ENCODE assay signal across 16 mouse cellular contexts in genomic region chr8:78344006-78344405, GRCm38 (mm10).
"Had no signal": no experiment of that assay in that cellular context is flagged by ENCODE, and none has a peak within 500 bp of the region (broad histone marks: within the 10 kb centered on the region; RNA-seq: fewer than 3 reads in every experiment).

No protein-coding gene starts in this region.

- H3K4me3 ChIP-seq: liver, embryonic 15.5 days; lung, embryonic 15.5 days; megakaryocyte, embryonic 14.5 days; midbrain, embryonic 12.5 days; neural tube, embryonic 13.5 days had no signal

- H3K4me1 ChIP-seq: liver, embryonic 15.5 days; lung, embryonic 15.5 days; megakaryocyte, embryonic 14.5 days had no signal

- H3K9ac ChIP-seq: liver, embryonic 15.5 days; lung, embryonic 15.5 days; midbrain, embryonic 12.5 days; neural tube, embryonic 13.5 days had no signal

- H3K36me3 ChIP-seq: liver, embryonic 15.5 days; lung, embryonic 15.5 days; midbrain, embryonic 12.5 days; neural tube, embryonic 13.5 days had no signal

- H3K4me2 ChIP-seq: liver, embryonic 11.5 days; liver, embryonic 15.5 days; lung, embryonic 15.5 days; midbrain, embryonic 12.5 days; neural tube, embryonic 13.5 days had no signal

- DNase-seq: kidney, adult 2 months; layer of hippocampus, postnatal 36 days; lung, postnatal 14 days; retina, postnatal 1 day; right cerebral cortex, postnatal 4 days; spleen, adult 18-20 months; thymus, adult 18-20 months; thymus, postnatal 14 days had no signal

- ATAC-seq: midbrain, embryonic 16.5 days had no signal

- H3K9me3 ChIP-seq: liver, embryonic 15.5 days; lung, embryonic 15.5 days; megakaryocyte, embryonic 14.5 days; midbrain, embryonic 12.5 days; neural tube, embryonic 13.5 days had no signal

- H3K27ac ChIP-seq: liver, embryonic 15.5 days; lung, embryonic 15.5 days; macrophage; midbrain, embryonic 12.5 days; neural tube, embryonic 13.5 days had no signal

- H3K27me3 ChIP-seq: liver, embryonic 15.5 days; lung, embryonic 15.5 days; megakaryocyte, embryonic 14.5 days; midbrain, embryonic 12.5 days; neural tube, embryonic 13.5 days had no signal
